Mouse (Mus musculus): ENCODE measurements around the gene Gm10401. TPM values are rescaled to one million over a fixed set of nuclear protein-coding genes. Genes with fewer than 3 reads are reported as not detected.
"Not testable (repeated sequence)": the region's sequence is repeated elsewhere in the genome, so short reads cannot be mapped to it uniquely, and the experiment has no call there.

The Gm10401 gene
- polyA plus RNA-seq, 1 experiment from 2014 or later, result 36.5 TPM

DNA sequence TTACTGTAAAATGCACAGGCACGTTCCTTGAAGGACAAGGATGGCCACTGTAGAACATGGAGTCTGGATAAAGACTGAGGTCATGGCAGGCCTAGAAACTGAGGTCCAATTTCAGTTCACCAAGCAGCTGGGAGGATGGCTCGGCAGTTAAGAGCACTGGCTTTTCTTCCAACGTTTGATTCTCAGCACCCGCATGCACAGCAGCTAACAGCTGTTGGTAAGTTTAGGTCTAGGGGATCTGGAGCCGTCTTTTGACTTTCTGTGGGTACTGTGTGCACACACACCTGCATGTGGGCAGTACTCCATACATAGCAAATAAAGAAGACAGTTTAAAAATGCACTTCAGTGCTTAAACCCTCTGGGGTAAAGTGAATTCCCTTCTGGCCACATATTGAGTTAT, 16.5 kb downstream of the Gm10401 start:
- WGBS, result 84% methylated on average over 5 of the region's 5 CpGs
- H3K27ac ChIP-seq (ENCODE audit: low read depth), result no peak overlapping the region
- peaks cover 53% of the 10 kb centered on the region for H3K36me3 ChIP-seq (ENCODE audit: insufficient read depth)
- H3K4me3 ChIP-seq (ENCODE audit: low read depth, low read length), result no peak overlapping the region
- H3K9me3 ChIP-seq (ENCODE audit: low read depth, low read length), result no peaks in the 10 kb centered on the region
- TF ChIP-seq CTCF (IDR thresholded peaks at IDR 0.05; ENCODE audit: low read depth), result no peak
- no peak for ATAC-seq (ENCODE audit: insufficient read depth)
- H3K4me2 ChIP-seq, result no peak overlapping the region
- DNase-seq, result no peak
- no peaks in the 10 kb centered on the region for H3K27me3 ChIP-seq (ENCODE audit: insufficient read depth, low read length)
- no peak overlapping the region for H3K9ac ChIP-seq
- no peaks in the 10 kb centered on the region for H3K4me1 ChIP-seq (ENCODE audit: insufficient read depth)

DNA sequence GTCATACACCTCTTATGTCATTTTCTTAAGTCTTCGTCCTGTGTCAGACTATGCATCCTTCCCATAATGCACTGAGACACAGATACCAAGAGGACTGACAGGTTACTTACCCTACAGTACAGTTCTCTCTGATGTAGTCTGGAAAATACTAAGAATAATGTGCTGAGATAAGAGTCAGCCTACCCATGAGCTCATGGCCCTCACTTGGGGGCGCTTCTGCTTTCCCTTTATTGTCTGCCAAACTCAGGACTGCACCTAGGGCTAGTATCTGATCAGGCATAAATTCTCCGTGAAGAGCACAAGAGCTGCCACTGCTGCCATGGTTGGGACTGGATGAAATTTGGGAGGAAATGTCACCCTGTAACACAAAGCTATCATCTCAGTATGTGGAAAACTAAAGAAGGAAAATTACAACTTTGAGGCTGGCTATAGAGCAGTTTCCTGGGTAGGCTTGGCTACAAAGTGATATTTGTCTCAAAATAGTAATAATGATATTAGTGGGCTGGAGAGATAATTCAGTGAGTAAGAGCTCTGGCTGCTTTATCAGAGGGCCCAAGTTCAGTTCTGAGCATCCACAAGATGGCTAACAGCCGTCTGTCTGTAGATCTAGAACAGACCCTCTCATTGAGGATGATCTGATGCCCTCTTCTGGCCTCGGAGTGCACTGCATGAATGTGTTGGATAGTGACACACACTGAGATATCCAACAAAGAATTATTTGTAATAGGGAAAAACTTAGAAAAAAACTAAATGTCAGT, 21.8 kb downstream of the Gm10401 start:
- ATAC-seq (ENCODE audit: insufficient read depth) (no peak), DNase-seq (peak; percentile 86)
- H3K9ac ChIP-seq, result no peak overlapping the region
- no peak overlapping the region for H3K27ac ChIP-seq (ENCODE audit: low read depth)
- H3K4me2 ChIP-seq, result no peak overlapping the region
- H3K27me3 ChIP-seq (ENCODE audit: insufficient read depth, low read length), result no peaks in the 10 kb centered on the region
- H3K36me3 ChIP-seq (ENCODE audit: insufficient read depth), result peaks cover 23% of the 10 kb centered on the region; the same call in 1 of the 2 replicates
- no peak overlapping the region for H3K4me3 ChIP-seq (ENCODE audit: low read depth, low read length)
- H3K9me3 ChIP-seq (ENCODE audit: low read depth, low read length), result no peaks in the 10 kb centered on the region
- WGBS, result 55% methylated on average over 5 of the region's 5 CpGs
- peak; percentile 77 for TF ChIP-seq CTCF (IDR thresholded peaks at IDR 0.05; ENCODE audit: low read depth)
- H3K4me1 ChIP-seq (ENCODE audit: insufficient read depth), result 0 out of 2 replicates have a peak, but pooled peaks cover under 1% of the 10 kb centered on the region

DNA sequence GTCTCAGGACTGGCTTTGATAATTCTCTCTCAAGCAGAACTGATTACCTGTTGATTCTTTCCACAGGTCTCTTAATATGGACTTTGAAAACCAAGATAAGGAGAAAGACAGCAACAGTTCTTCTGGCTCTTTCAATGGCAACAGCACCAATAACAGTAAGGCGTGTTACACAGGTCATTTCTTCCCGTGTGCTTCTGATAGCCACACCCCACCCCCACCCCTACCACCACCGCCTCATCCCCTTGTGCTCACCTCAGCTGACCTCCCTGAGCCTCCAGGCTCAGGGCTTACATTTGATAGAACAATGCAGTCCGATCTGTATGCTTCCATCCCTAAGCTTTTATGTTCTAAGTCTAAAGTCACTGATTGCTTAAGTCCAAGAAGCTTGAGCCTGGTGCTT, 23.3 kb downstream of the Gm10401 start:
- DNase-seq, result no peak
- WGBS, result 76% methylated on average over 4 of the region's 4 CpGs
- H3K4me3 ChIP-seq (ENCODE audit: low read depth, low read length), result no peak overlapping the region

GRCm38 (mm10) chr5:115073306-115073705, 24.8 kb downstream of the Gm10401 start:
- not testable (repeated sequence) for H3K9ac ChIP-seq; DNase-seq; H3K4me1 ChIP-seq (ENCODE audit: insufficient read depth); H3K4me2 ChIP-seq; H3K27me3 ChIP-seq (ENCODE audit: insufficient read depth, low read length); H3K27ac ChIP-seq (ENCODE audit: low read depth); H3K4me3 ChIP-seq (ENCODE audit: low read depth, low read length); ATAC-seq (ENCODE audit: insufficient read depth); H3K9me3 ChIP-seq (ENCODE audit: low read depth, low read length)
- H3K36me3 ChIP-seq (ENCODE audit: insufficient read depth), result peaks cover 20% of the 10 kb centered on the region; the same call in 1 of the 2 replicates
- 76% methylated on average over 8 of the region's 8 CpGs for WGBS

More for the DNA sequence above, 23.3 kb downstream of the Gm10401 start:
- no peak overlapping the region for H3K4me2 ChIP-seq
- peaks cover 2% of the 10 kb centered on the region; the same call in 1 of the 2 replicates for H3K4me1 ChIP-seq (ENCODE audit: insufficient read depth)
- TF ChIP-seq CTCF (IDR thresholded peaks at IDR 0.05; ENCODE audit: low read depth), result no peak
- H3K9ac ChIP-seq, result no peak overlapping the region
- no peak for ATAC-seq (ENCODE audit: insufficient read depth)
- H3K36me3 ChIP-seq (ENCODE audit: insufficient read depth), result peaks cover 23% of the 10 kb centered on the region; the same call in 1 of the 2 replicates
- no peak overlapping the region for H3K27ac ChIP-seq (ENCODE audit: low read depth)
- H3K27me3 ChIP-seq (ENCODE audit: insufficient read depth, low read length), result no peaks in the 10 kb centered on the region
- H3K9me3 ChIP-seq (ENCODE audit: low read depth, low read length), result no peaks in the 10 kb centered on the region

GRCm38 (mm10) chr5:115072143-115072542, 26.0 kb downstream of the Gm10401 start:
- H3K36me3 ChIP-seq (ENCODE audit: insufficient read depth), result peaks cover 14% of the 10 kb centered on the region; the same call in 1 of the 2 replicates
- peaks cover 2% of the 10 kb centered on the region; the same call in 1 of the 2 replicates for H3K4me1 ChIP-seq (ENCODE audit: insufficient read depth)
- H3K9me3 ChIP-seq (ENCODE audit: low read depth, low read length), result no peaks in the 10 kb centered on the region
- H3K4me2 ChIP-seq, result no peak overlapping the region
- DNase-seq (peak; percentile 64), ATAC-seq (ENCODE audit: insufficient read depth) (0 out of 2 replicates have a peak, but pooled peaks have one; percentile 65)
- no peak for TF ChIP-seq CTCF (IDR thresholded peaks at IDR 0.05; ENCODE audit: low read depth)
- no peak overlapping the region for H3K9ac ChIP-seq
- no peak overlapping the region for H3K27ac ChIP-seq (ENCODE audit: low read depth)
- H3K27me3 ChIP-seq (ENCODE audit: insufficient read depth, low read length), result no peaks in the 10 kb centered on the region
- no peak overlapping the region for H3K4me3 ChIP-seq (ENCODE audit: low read depth, low read length)
- WGBS, result 74% methylated on average over 7 of the region's 7 CpGs

DNA sequence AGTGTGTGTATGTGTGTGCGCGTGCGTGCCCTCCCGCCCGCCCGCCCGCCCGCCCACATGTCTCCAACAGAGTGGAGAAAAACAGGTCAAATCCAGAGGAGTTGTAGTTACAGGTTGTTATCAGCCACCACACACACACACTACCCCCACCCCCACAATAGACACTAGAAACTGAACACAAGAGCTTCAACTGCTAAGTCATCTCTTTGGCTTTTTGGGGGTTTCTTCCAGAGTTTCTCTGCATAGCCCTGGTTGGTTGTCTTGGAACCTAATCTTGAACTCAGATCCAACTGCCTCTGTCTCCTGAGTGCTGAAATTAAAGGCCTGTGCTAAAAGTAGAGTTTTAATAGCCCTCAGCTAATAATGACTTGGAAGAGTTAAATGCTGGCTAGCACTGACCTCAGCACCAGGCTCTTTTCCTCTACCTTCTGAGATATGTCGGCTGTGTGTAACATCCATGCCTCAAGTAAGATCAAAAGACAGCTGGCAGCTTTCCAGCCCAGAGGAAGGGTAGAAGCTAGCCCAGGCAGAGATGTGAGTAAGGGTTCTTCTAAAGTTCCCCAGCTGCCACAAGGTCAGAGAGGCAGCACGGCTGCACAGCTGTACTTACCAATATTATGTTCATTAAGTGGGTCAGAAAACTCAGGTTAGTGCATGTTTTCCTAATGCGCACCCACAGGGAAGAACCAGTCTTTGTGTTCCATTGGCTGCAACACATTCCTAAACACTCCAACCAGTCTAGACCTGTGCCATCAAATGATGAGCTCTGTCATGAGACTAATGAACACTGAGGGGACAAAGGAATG, 26.8 kb downstream of the Gm10401 start:
- H3K4me2 ChIP-seq, result no peak overlapping the region
- peak; percentile 59 for DNase-seq

GRCm38 (mm10) chr5:115070457-115070856, 27.6 kb downstream of the Gm10401 start:
- H3K36me3 ChIP-seq (ENCODE audit: insufficient read depth), result peaks cover 9% of the 10 kb centered on the region; the same call in 1 of the 2 replicates
- DNase-seq (no peak), ATAC-seq (ENCODE audit: insufficient read depth) (no peak)
- H3K9me3 ChIP-seq (ENCODE audit: low read depth, low read length), result no peaks in the 10 kb centered on the region
- 98% methylated on average over 2 of the region's 2 CpGs for WGBS
- H3K27ac ChIP-seq (ENCODE audit: low read depth), result no peak overlapping the region
- no peak overlapping the region for H3K9ac ChIP-seq
- H3K4me2 ChIP-seq, result no peak overlapping the region
- H3K27me3 ChIP-seq (ENCODE audit: insufficient read depth, low read length), result no peaks in the 10 kb centered on the region
- no peak overlapping the region for H3K4me3 ChIP-seq (ENCODE audit: low read depth, low read length)
- peaks cover 2% of the 10 kb centered on the region; the same call in 1 of the 2 replicates for H3K4me1 ChIP-seq (ENCODE audit: insufficient read depth)
- no peak for TF ChIP-seq CTCF (IDR thresholded peaks at IDR 0.05; ENCODE audit: low read depth)

More for the DNA sequence above, 26.8 kb downstream of the Gm10401 start:
- peaks cover 14% of the 10 kb centered on the region; the same call in 1 of the 2 replicates for H3K36me3 ChIP-seq (ENCODE audit: insufficient read depth)
- H3K4me1 ChIP-seq (ENCODE audit: insufficient read depth), result peaks cover 2% of the 10 kb centered on the region; the same call in 1 of the 2 replicates
- no peak for TF ChIP-seq CTCF (IDR thresholded peaks at IDR 0.05; ENCODE audit: low read depth)
- no peak overlapping the region for H3K9ac ChIP-seq
- peak overlapping the region; percentile 61 for H3K27ac ChIP-seq (ENCODE audit: low read depth)
- 79% methylated on average over 11 of the region's 11 CpGs for WGBS
- no peak for ATAC-seq (ENCODE audit: insufficient read depth)
- no peaks in the 10 kb centered on the region for H3K9me3 ChIP-seq (ENCODE audit: low read depth, low read length)
- no peaks in the 10 kb centered on the region for H3K27me3 ChIP-seq (ENCODE audit: insufficient read depth, low read length)
- H3K4me3 ChIP-seq (ENCODE audit: low read depth, low read length), result no peak overlapping the region

All from lung, embryonic 14.5 days (tissue).